Mouse (Mus musculus) brain, embryonic 14.5 days (tissue): ENCODE measurements at regions not wholly inside any gene's neighbourhood (a gene's known extent, or its start where the extent isn't known, plus 50 kb on each side); places are given as distances from the start of the nearest gene placed in this dataset.

Experiments
- DNase-seq: peaks from one replicate; pipeline ENCODE4 v3.0.0-alpha.2; 2011; ENCODE audit warnings: low read depth
- CTCF ChIP-seq: fragments of 200-500 bp; IDR thresholded peaks from 2 replicates; pipeline ENCODE4 v1.5.1; 2012; ENCODE audit warnings: inconsistent platforms, mild to moderate bottlenecking, moderate library complexity, borderline replicate concordance; ENCODE audit not compliant: insufficient read depth, insufficient read length; ENCODE audit errors: extremely low read depth
- POLR2A ChIP-seq: fragments of 200-500 bp; IDR thresholded peaks from 2 replicates; pipeline ENCODE4 v1.6.1; 2012; ENCODE audit warnings: mild to moderate bottlenecking, inconsistent platforms, borderline replicate concordance; ENCODE audit not compliant: poor library complexity, insufficient read depth, insufficient read length, severe bottlenecking; ENCODE audit errors: extremely low read depth

DNA sequence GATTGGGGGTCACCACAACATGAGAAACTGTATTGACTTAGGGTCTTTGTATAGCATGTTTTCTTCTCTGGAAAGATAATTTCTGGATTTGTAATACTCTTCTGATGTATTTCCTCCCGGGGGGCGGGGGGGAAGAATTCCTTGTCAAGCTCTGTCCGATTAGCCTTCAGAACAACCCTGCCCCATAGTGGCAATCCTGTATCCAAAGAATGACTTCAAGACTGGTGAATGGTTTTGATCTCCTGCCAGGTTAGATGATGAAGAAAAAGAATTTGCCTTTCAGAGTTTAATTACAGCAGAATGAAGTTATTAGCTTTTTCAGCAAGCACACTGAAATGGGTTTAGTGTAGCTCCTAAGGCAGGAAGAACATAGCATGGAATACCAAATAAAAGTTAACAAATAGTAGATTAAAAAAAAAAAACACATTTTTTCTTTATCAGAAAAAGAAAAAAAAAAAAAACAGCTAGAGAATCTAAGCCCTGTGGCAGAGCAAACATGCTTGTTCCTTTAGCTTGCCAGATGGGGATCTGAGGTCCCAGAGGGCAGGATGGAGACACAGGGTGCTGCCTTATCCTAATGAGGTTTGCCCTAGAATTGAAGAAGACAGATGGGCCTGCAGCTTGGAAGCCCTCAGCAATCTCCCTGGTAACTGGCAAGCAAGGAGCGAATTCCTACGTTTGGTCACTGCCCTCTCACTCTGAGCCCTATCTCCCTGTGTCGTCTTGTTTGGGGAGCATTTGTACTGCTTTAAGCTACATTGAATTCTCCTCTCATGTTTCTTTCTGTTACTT, 280.9 kb upstream of the Gm9972 start:
- TF ChIP-seq CTCF (no peak), POLR2A (no peak)
- peak; percentile 50 for DNase-seq

GRCm38 (mm10) chr11:42755415-42755814, 280.1 kb upstream of the Gm9972 start:
- peak; percentile 14 for DNase-seq
- no peak for TF ChIP-seq POLR2A
- TF ChIP-seq CTCF: no peak

DNA sequence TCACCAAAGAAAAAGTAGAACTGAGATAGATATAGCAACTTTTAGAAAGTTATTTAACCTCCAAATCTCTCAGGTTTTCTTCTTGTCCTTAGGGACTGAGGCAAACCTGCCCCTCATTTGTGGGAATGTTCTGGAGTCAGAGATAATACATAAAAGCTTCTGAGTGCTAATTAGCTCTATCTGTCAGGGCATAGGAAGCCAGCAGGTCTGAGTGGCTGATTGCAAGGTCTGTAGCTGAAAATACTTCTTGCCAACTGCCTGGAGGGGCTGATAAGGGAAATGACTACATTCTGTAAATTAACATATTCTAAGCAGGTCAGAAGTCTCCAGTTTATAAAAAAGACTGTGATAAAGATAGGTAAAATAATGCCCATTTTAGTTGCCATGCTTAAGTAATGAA, 270.3 kb upstream of the Gm9972 start:
- peak; percentile 58 for DNase-seq
- TF ChIP-seq CTCF (no peak), POLR2A (no peak)

DNA sequence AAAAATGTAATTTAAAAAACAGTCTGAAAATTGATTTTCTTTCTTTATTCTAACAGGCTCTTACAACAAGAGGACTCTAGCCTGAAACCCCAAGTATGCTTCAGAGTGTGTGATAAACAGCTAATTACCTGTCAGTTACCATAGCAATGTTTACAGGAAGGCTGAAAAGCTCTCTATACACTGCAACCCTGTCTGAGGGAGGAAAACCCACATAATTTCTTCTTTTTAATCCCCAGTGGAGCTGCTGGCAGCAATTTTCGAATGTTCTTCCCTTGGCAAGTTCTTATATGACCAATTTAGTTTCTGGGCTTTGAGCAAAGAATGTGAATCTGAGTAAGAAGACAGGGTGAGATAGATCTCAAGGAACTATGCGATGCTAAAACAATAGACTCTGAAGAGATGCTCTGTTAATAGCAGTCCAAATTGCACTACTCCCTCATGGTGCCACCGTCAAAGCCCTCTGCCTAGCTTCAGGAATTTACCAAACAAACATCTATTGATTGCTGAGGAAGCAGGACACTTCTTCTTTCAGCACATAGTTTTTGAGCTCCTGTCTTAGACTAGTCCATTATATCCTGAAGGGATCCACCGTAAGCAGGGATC, 260.4 kb upstream of the Gm9972 start:
- peak; percentile 74 for DNase-seq
- TF ChIP-seq POLR2A: no peak
- no peak for TF ChIP-seq CTCF

- TF ChIP-seq CTCF (no peak), POLR2A (no peak)
- no peak for DNase-seq
Measured at GRCm38 (mm10) chr11:42811487-42811886, 224.1 kb upstream of the Gm9972 start.

DNA sequence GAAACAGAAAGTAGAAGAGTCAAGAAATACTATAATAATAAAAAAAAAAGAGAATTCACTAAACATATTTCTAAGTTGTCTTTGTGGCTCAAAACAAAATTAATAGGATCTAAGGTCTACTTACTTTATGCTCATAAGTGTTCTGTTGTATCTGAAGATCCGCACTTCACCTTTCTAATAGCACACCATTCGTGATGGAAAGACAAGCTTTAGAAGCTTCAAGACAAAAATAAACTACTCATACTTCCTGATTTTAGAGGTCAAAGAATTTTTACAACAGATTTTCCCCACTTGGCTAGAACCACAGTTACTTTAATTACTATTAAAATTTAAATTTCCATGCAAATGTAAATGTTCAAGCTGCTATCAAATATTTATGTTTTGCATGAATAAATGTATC, 219.8 kb upstream of the Gm9972 start:
- TF ChIP-seq CTCF: no peak
- no peak for TF ChIP-seq POLR2A

GRCm38 (mm10) chr11:42822835-42823234, 212.7 kb upstream of the Gm9972 start:
- DNase-seq: no peak
- TF ChIP-seq CTCF (no peak), POLR2A (no peak)

More for the DNA sequence above, 219.8 kb upstream of the Gm9972 start:
- no peak for DNase-seq

GRCm38 (mm10) chr11:42845795-42846194, 189.8 kb upstream of the Gm9972 start:
- DNase-seq: no peak
- TF ChIP-seq POLR2A (no peak), CTCF (no peak)

- TF ChIP-seq CTCF (no peak), POLR2A (no peak)
- no peak for DNase-seq
Measured at GRCm38 (mm10) chr11:42854411-42854810, 181.1 kb upstream of the Gm9972 start.

DNA sequence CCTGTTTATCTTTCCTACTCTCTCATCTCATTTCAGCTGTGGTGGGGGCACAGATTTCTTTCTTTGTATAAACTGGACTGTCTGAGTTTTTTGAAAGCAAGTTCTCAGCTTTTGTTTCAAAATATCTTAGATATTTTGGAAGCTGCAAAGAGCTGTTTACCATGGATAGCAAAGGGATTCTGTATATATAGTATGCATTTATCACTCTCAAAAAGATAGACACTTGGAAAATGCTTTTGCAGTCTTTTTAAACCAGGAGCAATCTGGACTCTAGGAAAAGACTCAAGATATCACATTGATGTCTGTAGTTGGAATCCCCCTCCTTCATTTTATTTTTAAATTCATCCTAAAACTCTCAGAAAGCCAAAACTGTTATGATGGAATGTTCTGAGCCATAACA, 177.9 kb upstream of the Gm9972 start:
- no peak for DNase-seq

DNA sequence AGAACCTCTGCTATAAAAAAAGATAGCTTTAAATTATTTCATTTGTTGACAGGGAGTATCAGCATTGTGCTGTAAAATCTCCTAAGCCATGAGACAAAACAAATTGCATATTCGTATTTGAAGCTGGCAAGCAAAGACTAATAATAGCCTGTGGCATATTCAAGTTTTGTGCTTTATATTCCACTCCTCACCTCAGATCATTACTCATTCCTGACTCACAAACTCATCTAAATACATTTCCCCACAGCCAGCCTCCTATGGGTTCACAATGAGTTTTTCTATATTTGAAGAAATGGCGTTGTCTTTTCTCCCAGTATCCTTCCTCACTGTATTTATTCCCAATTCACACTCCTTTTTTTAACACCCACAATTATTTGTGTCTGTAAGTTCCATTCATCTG, 161.5 kb upstream of the Gm9972 start:
- TF ChIP-seq CTCF: no peak
- TF ChIP-seq POLR2A: no peak
- DNase-seq: peak; percentile 3

More for the DNA sequence above, 177.9 kb upstream of the Gm9972 start:
- no peak for TF ChIP-seq POLR2A
- TF ChIP-seq CTCF: no peak

DNA sequence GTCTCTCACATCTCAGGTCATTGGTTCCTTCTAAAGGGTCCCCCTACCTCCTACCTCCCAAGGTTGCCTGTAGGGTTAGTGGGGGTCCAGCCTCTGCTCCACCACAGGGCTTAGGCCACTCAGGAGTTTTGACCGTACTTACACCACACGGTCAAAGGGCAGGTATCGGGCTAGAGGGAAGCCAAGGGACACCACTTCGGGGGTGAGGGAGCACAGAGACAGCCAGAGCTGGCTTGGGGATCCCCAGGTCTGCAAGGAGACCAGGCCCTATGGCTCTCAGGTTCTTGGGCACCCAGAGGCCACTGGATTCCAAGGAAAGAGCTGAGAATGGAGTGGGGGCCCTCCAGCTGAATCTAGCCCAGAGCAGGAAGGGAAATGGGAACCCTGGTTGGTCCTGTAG, 135.5 kb upstream of the Gm9972 start:
- DNase-seq: no peak
- TF ChIP-seq POLR2A (no peak), CTCF (no peak)
